Mouse (Mus musculus) inflammation-experienced regulatory T-cells, adult 6 months (primary cell): ENCODE measurements at regions not wholly inside any gene's neighbourhood (a gene's known extent, or its start where the extent isn't known, plus 50 kb on each side); places are given as distances from the start of the nearest gene placed in this dataset.

ENCODE experiments used
- ATAC-seq: one replicate; pipeline ENCODE4 v1.8.0; 2017

GRCm38 (mm10) chr4:33798654-33799053, 125.7 kb upstream of the Cnr1 start:
- ATAC-seq, result no peak

DNA sequence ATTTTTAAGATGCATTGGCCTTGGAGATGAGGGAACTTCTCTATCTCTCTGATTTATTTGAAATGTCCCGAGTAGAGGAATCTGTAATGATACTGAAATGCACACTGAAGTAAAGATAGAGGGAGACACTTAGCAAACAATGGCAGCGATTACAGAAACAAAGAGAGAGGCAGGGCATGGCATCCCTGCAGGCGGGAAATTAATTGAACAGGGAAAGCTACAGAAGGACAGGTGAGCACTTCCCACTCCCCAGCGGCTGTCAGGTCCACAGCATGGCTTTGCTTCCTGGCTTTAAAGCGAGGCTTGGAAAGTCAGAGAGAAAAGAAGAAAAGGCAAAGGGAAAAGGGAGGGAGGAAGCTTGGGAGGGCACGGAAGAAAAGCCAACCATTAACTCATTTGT, 125.3 kb upstream of the Cnr1 start:
- no peak for ATAC-seq

DNA sequence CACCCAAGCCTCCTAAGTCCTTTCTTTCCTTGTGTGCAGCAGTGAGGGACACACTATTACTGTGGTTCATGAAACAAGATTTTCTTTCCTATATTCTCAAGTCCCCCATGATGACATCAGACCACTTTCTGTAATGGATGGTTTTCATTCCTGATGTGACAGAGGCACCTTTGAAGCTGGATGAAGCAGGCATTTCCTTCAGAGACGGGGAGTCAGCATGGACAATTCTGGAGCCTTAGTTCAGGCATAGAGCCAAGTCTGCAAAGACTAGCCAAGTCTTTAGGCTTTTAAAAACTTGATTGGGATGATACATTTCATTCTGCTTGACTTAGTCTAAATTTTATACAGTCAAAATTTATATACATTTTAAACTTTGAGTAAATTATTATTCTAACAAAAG, 124.6 kb upstream of the Cnr1 start:
- no peak for ATAC-seq

DNA sequence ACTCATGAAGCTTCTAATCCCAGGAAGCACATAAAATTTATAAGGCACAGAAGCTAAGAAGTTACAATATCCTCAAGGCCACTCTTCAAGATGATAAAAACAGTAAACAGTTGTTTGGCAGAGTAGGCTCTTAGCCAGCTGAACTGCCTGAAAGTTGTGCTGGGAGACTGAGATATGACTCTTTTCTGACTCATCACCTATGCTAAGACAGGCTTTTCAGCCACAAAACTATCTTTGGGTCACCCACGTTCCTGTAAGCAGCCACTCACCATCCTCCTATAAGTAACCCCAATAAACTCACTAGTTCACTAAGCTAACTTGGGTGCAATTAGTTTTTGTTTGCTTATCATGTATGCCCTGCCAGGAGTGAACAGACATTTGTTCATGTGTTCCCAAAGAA, 112.1 kb upstream of the Cnr1 start:
- no peak for ATAC-seq

GRCm38 (mm10) chr4:33823850-33824249, 100.5 kb upstream of the Cnr1 start:
- no peak for ATAC-seq

DNA sequence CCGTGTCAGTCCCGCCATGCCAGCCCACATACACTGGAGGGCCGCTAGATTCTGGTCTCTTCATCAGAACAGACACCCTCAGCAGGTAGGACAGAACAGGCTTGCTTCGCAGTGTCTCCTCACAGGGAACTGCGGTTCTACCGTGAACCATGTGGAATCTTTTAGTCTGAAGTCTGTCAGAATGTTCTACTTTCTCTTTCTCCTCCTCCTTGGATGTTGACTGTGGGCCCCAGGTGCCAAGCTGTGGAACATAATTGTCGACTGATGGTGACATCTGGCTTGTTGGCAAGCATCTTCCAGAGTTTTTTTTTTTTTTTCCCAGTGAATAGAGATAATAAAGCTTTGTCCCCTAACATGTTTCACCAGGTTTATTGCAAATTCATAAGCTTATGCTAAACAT, 91.3 kb upstream of the Cnr1 start:
- ATAC-seq, result no peak

GRCm38 (mm10) chr4:33838436-33838835, 86.0 kb upstream of the Cnr1 start:
- ATAC-seq, result no peak

- ATAC-seq, result no peak
Measured at GRCm38 (mm10) chr4:33840119-33840518, 84.3 kb upstream of the Cnr1 start.

DNA sequence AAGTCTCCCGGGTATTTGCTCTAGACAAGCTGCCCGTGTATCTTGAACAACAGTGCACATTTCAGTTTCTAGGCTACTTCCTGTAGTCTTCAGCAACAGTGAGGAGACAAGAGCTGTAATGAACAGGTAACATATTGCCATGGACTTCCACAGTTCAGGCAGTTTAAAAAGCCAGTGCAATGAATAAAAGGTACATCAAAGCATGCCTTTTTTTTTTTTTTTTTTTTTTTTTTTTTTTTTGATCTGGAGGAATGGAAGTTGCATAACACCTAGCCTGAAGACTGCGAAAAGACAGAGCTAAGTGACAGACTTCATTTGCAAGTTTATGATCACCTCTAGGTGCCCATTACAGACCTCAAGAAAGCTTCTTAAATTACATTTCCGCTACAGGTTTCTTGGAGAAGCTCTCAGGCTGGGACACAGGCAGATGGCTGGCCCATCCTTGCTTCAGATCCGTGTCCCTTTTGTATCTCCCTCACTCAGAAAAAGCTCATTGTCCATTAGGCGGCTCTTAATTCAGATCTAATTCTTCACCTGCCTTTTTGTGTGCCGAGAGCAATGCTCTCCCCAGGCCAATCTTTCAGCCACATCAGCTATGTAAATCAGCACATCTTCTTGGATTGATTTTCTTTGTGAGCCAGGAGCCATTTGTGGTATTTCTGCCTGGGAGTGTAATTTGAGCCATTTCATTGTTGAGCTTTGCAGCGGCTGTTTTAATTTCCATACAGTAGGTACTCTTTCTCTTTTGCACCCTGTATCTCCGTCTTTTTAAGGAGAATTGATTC, 78.6 kb upstream of the Cnr1 start:
- no peak for ATAC-seq

DNA sequence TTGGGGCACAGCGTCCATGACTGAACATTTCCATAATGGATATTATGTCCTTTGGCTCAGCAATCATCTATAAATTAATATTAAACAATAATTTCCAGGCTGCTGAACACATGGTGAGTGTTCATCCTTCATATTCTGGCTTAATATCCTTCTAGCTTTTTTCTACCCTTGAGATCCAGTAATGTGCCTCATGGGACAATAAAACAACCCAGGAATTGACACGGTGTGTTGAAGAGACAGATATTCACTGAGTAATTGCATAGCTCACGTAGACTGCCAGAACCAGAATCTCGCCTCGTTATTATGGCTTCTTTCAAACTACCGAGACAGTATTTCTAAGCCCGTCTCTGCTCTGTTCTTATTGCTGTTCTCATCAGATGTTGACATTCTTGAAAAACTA, 74.1 kb upstream of the Cnr1 start:
- ATAC-seq, result no peak

DNA sequence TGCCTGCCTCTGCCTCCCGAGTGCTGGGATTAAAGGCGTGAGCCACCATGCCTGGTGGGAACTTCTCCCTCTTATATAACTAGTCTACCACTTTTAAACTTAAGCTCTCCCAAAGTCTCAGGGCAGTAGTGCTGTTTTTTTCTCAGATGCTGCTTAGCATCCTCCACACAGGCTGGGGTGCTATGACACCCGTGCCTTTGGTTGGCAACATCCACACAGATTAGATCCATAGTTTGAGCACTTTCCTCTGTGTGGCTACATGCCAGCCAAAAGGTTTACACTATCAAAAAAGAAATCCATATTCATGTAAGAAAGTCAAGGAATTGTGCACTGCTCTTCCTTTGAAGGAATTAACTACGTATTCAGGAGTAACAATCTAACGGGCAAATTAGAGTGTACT, 72.1 kb upstream of the Cnr1 start:
- no peak for ATAC-seq

GRCm38 (mm10) chr4:33855112-33855511, 69.3 kb upstream of the Cnr1 start:
- ATAC-seq, result no peak

GRCm38 (mm10) chr4:33867126-33867525, 57.3 kb upstream of the Cnr1 start:
- peak; percentile 50 for ATAC-seq

DNA sequence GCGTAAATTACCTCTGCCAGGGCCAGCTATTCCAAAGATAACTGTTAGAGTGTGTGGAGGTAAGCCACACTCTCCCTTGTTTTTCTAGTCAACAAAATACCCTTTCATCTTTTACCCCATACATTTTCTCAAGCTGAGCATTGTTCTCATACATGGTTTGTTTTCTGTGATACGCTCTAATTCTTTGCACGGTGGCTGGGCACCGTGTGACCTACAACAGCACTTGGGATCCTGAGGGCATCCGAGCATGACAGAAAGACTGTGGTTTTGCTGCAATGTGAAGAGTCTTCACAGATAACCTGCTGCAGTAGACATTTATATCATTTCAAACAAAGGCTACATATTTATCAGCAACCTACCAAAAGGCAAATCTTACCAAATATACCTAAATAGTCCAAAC, 55.1 kb upstream of the Cnr1 start:
- no peak for ATAC-seq
